Mouse (Mus musculus): ENCODE measurements at regions not wholly inside any gene's neighbourhood (a gene's known extent, or its start where the extent isn't known, plus 50 kb on each side); places are given as distances from the start of the nearest gene placed in this dataset.

GRCm38 (mm10) chr2:110426881-110427280, 63.9 kb upstream of the Fibin start:
- peak; percentile 46 for DNase-seq (ENCODE audit: low spot score)

GRCm38 (mm10) chr2:110452694-110453093, 89.7 kb upstream of the Fibin start:
- DNase-seq (ENCODE audit: low spot score): no peak

GRCm38 (mm10) chr2:110472307-110472995, 109.5 kb upstream of the Fibin start:
- DNase-seq (ENCODE audit: low spot score): no peak

GRCm38 (mm10) chr2:110476591-110476990, 113.6 kb upstream of the Fibin start:
- DNase-seq (ENCODE audit: low spot score): peak; percentile 2

GRCm38 (mm10) chr2:110481327-110481726, 115.8 kb upstream of the Slc5a12 start:
- no peak for DNase-seq (ENCODE audit: low spot score)

- no peak for DNase-seq (ENCODE audit: low spot score)
Measured at GRCm38 (mm10) chr2:110486201-110486600, 110.9 kb upstream of the Slc5a12 start.

- peak; percentile 34 for DNase-seq (ENCODE audit: low spot score)
Measured at GRCm38 (mm10) chr2:110486724-110487123, 110.4 kb upstream of the Slc5a12 start.

GRCm38 (mm10) chr2:110487950-110488349, 109.1 kb upstream of the Slc5a12 start:
- peak; percentile 31 for DNase-seq (ENCODE audit: low spot score)

GRCm38 (mm10) chr2:110501786-110502185, 95.3 kb upstream of the Slc5a12 start:
- DNase-seq (ENCODE audit: low spot score): no peak

- no peak for DNase-seq (ENCODE audit: low spot score)
Measured at GRCm38 (mm10) chr2:110508162-110508748, 88.8 kb upstream of the Slc5a12 start.

- DNase-seq (ENCODE audit: low spot score): no peak
Measured at GRCm38 (mm10) chr2:110523173-110523803, 73.8 kb upstream of the Slc5a12 start.

GRCm38 (mm10) chr2:110528191-110528590, 68.9 kb upstream of the Slc5a12 start:
- DNase-seq (ENCODE audit: low spot score): no peak

- no peak for DNase-seq (ENCODE audit: low spot score)
Measured at GRCm38 (mm10) chr2:110540140-110540539, 57.0 kb upstream of the Slc5a12 start.

GRCm38 (mm10) chr2:110540570-110541357, 56.3 kb upstream of the Slc5a12 start:
- no peak for DNase-seq (ENCODE audit: low spot score)

GRCm38 (mm10) chr2:110541358-110541737, 55.8 kb upstream of the Slc5a12 start:
- no peak for DNase-seq (ENCODE audit: low spot score)
